Mouse (Mus musculus) layer of hippocampus, adult 9-10 months (tissue): ENCODE results near the gene Rfx5.
A peak's percentile ranks its signal among the peaks of the same experiment; 100 is the strongest.
"Not testable (repeated sequence)": the region's sequence is repeated elsewhere in the genome, so short reads cannot be mapped to it uniquely, and the experiment has no call there.

Experiments used
- DNase-seq: peaks from one replicate; pipeline ENCODE4 v3.0.0; 2022; ENCODE audit warnings: low spot score

Gene Rfx5

GRCm38 (mm10) chr3:94953764-94954616 lies at the start of gene Rfx5:
Gene Rfx5 (plus strand): TSS chr3:94954075.
- peak; percentile 93 for DNase-seq

GRCm38 (mm10) chr3:94904759-94905158 lies 49.1 kb upstream of the Rfx5 start:
- not testable (repeated sequence) for DNase-seq

- DNase-seq, result no peak
Observed at GRCm38 (mm10) chr3:94906482-94906881, 47.4 kb upstream of the Rfx5 start.

GRCm38 (mm10) chr3:94911050-94911693 lies 42.7 kb upstream of the Rfx5 start:
- DNase-seq, result no peak

GRCm38 (mm10) chr3:94913801-94914200 lies 40.1 kb upstream of the Rfx5 start:
- DNase-seq, result no peak

- DNase-seq, result no peak
Observed at GRCm38 (mm10) chr3:94915903-94916741, 37.8 kb upstream of the Rfx5 start.

GRCm38 (mm10) chr3:94917816-94918361 lies 36.0 kb upstream of the Rfx5 start:
- DNase-seq, result no peak

GRCm38 (mm10) chr3:94918845-94919244 lies 35.0 kb upstream of the Rfx5 start:
- DNase-seq, result no peak

- DNase-seq, result no peak
Observed at GRCm38 (mm10) chr3:94921104-94921503, 32.8 kb upstream of the Rfx5 start.

- DNase-seq, result no peak
Observed at GRCm38 (mm10) chr3:94922333-94922732, 31.5 kb upstream of the Rfx5 start.

GRCm38 (mm10) chr3:94924688-94925087 lies 29.2 kb upstream of the Rfx5 start:
- no peak for DNase-seq

- not testable (repeated sequence) for DNase-seq
Observed at GRCm38 (mm10) chr3:94926301-94926736, 27.6 kb upstream of the Rfx5 start.

GRCm38 (mm10) chr3:94928979-94929378 lies 24.9 kb upstream of the Rfx5 start:
- not testable (repeated sequence) for DNase-seq

- DNase-seq, result not testable (repeated sequence)
Observed at GRCm38 (mm10) chr3:94930386-94931266, 23.2 kb upstream of the Rfx5 start.

- DNase-seq, result not testable (repeated sequence)
Observed at GRCm38 (mm10) chr3:94931427-94932082, 22.3 kb upstream of the Rfx5 start.

- DNase-seq, result not testable (repeated sequence)
Observed at GRCm38 (mm10) chr3:94932279-94932678, 21.6 kb upstream of the Rfx5 start.

GRCm38 (mm10) chr3:94932809-94933564 lies 20.9 kb upstream of the Rfx5 start, which contains the start of gene Selenbp1:
Gene Selenbp1 (plus strand): TSS chr3:94933056.
- peak; percentile 64 for DNase-seq

GRCm38 (mm10) chr3:94933604-94934003 lies 20.3 kb upstream of the Rfx5 start:
- not testable (repeated sequence) for DNase-seq

- DNase-seq, result not testable (repeated sequence)
Observed at GRCm38 (mm10) chr3:94934564-94934963, 19.3 kb upstream of the Rfx5 start.
